Comparison of ENCODE assay signal across 8 mouse cellular contexts in the genomic region with DNA sequence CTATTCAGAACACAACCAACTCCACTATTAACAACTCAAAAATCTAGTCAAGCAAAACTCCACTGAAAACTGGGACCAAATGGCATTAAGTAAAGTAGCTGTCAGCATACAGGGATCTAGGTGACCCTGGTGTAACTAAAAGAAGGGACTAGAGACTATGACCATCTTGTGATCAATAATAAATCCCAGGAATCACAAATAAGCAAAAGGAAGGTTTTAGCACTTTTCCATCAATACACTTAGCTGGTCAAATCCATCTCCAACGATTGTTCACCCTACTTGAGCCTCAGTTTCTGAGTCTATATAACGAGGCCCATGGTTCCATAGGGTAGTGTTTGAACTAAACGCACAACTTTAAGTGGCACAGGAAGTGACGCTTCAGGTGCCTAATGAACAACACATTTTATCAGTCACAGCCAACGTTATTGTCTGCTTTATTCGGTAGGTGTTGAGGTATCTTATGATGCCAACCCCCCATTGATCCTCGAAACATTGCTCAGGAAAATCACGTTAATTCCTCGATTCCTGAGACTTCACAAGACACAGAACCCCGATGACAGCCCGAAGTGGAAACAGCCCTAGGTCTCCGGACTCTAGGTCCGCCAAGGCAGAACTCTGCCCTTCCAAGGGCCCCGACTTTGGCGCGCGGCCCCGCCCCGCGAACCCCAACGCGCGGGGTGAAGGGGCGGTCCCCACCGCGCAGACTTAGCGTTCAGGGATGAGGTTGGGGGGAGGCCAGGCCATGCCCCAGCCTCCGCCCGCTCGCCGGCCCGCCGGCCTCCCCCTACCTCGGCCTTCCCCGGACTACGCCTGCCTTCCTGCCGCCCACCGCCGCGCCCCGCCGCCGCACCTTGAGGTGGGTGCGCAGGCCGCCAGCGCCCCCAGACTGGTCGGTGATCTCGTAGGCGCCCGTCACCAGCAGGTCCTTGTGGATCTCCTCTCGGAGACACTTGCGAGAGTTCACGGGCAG. TPM values are rescaled to one million over a fixed set of nuclear protein-coding genes. Genes with fewer than 3 reads are reported as not detected.
DNase-seq lines count a peak whose midpoint lies in the region; ATAC-seq lines count a peak whose summit lies in the region.

No protein-coding gene starts in this region.

- peaks cover 51% of the 10 kb centered on the region for H3K79me2 ChIP-seq in macrophage (ENCODE audit: inconsistent target)

- peaks cover 17% of the 10 kb centered on the region for H3K4me1 ChIP-seq in hindbrain, embryonic 12.5 days

- H3K4me2 ChIP-seq in hindbrain, embryonic 12.5 days (replicated peaks) = peak overlapping the region; percentile 68

- H3K27me3 ChIP-seq in hindbrain, embryonic 12.5 days = no peaks in the 10 kb centered on the region

- peak overlapping the region; percentile 98 for H3K9ac ChIP-seq in hindbrain, embryonic 12.5 days

- no peaks in the 10 kb centered on the region for H3K9me3 ChIP-seq in hindbrain, embryonic 12.5 days (replicated peaks)

- H3K36me3 ChIP-seq in hindbrain, embryonic 12.5 days = no peaks in the 10 kb centered on the region
- H3K36me3 ChIP-seq in macrophage (ENCODE audit: inconsistent target) = no peaks in the 10 kb centered on the region

- WGBS in hindbrain, embryonic 12.5 days = 2% methylated on average over 53 of the region's 53 CpGs
- under 1% methylated on average over 41 of the region's 53 CpGs for WGBS in macrophage (ENCODE audit: missing documents)

- peak overlapping the region; percentile 98 for H3K4me3 ChIP-seq in hindbrain, embryonic 12.5 days
- H3K4me3 ChIP-seq in macrophage (ENCODE audit: inconsistent target) = peak overlapping the region; percentile 59

- DNase-seq in NIH3T3 (ENCODE audit: low read depth) = peak; percentile 85
- peak; percentile 58 for DNase-seq in cerebellum, adult 8-10 months
- DNase-seq in left cerebral cortex, adult 11 months (ENCODE audit: low spot score) = peak; percentile 27
- DNase-seq in retina, postnatal 7 days (ENCODE audit: low read depth, low spot score) = peak; percentile 25
- peak; percentile 73 for DNase-seq in urinary bladder, adult 2 months (ENCODE audit: low spot score)

- ATAC-seq in frontal cortex, adult (ENCODE audit: low TSS enrichment) = peak; percentile 72
- peak; percentile 72 for ATAC-seq in hindbrain, embryonic 12.5 days (ENCODE audit: low FRiP score)

- H3K27ac ChIP-seq in hindbrain, embryonic 12.5 days = peak overlapping the region; percentile 80
- H3K27ac ChIP-seq in macrophage = peak overlapping the region; percentile 87

RNA-seq across cellular contexts. Expression of gene Tmed10, which starts 0.8 kb away (rescaled TPM):
- polyA plus RNA-seq in hindbrain, embryonic 12.5 days (2016; fragmentation: Nextera tagmentation; extraction: Ambion mirVana) = 238 and 247 TPM in 2 replicates
- total RNA-seq in macrophage (2018; cell fraction: chromatin; rRNA removed) = 10 to 100 TPM; 36.3 to 96.9 (median 66.9) TPM
- 100 to 1,000 TPM; 295 to 447 (median 378) TPM for total RNA-seq in macrophage (2018; cell fraction: cytosol; rRNA removed)
- total RNA-seq in macrophage (2018; cell fraction: nucleus; rRNA removed) = 100 to 1,000 TPM in 25 of 26 experiments, 10 to 100 TPM in 1; 64.6 to 378 (median 214) TPM
- polyA plus RNA-seq in macrophage (2018) = 317 to 419 TPM (median 387 TPM) in 3 replicates
- polyA plus RNA-seq in urinary bladder, adult 2 months (2012; rRNA removed) = 207 and 230 TPM in 2 replicates

RNA-seq across cellular contexts. Expression of gene Nek9, which starts 34.7 kb away (rescaled TPM):
- 26.7 and 28.2 TPM in 2 replicates for polyA plus RNA-seq in hindbrain, embryonic 12.5 days (2016; fragmentation: Nextera tagmentation; extraction: Ambion mirVana)
- total RNA-seq in macrophage (2018; cell fraction: chromatin; rRNA removed) = 100 to 1,000 TPM in 7 of 26 experiments, 10 to 100 TPM in 19; 60.5 to 127 (median 89.8) TPM
- total RNA-seq in macrophage (2018; cell fraction: cytosol; rRNA removed) = 10 to 100 TPM; 44.3 to 72.9 (median 60.3) TPM
- total RNA-seq in macrophage (2018; cell fraction: nucleus; rRNA removed) = 10 to 100 TPM; 50.0 to 95.0 (median 69.6) TPM
- polyA plus RNA-seq in macrophage (2018) = 40.7 to 65.1 TPM (median 55.7 TPM) in 3 replicates
- 54.2 and 64.1 TPM in 2 replicates for polyA plus RNA-seq in urinary bladder, adult 2 months (2012; rRNA removed)

Comparison
In these comparisons a context has a peak if more than half of its experiments do, and no peak if none do; other contexts are left out.
1. Peak in every context shown above with its lines: DNase-seq, ATAC-seq, H3K4me3 ChIP-seq and H3K27ac ChIP-seq.
2. DNase-seq: peak in every context shown above with its lines; median percentile 85 in NIH3T3; 73 in urinary bladder, adult 2 months; 58 in cerebellum, adult 8-10 months; 27 in left cerebral cortex, adult 11 months; 25 in retina, postnatal 7 days.